Mouse (Mus musculus) MEL (cell line): ENCODE measurements around the gene Tgds. TPM values are rescaled to one million over a fixed set of nuclear protein-coding genes. Genes with fewer than 3 reads are reported as not detected.

Experiments used
- polyA plus RNA-seq, 2 experiments: library from polyadenylated mRNA; stranded (reverse) in 1 of 2; unstranded in 1 of 2; fragments of >175 nt in 1 of 2; fragments of >200 nt in 1 of 2; gene quantifications; 2 replicates each; pipeline versions ENCODE4 v1.2.1 to v1.2.4; 2012; ENCODE audit warnings: low replicate concordance in 2 of 2, low read depth in 1 of 2; ENCODE audit not compliant: insufficient read length in 2 of 2, insufficient read depth in 1 of 2, missing spikeins in 1 of 2
- total RNA-seq: library from RNA; depleted of rRNA; stranded (reverse); fragments of 300-350 nt; gene quantifications from 2 replicates; pipeline ENCODE4 v1.2.3, GENCODE M21; 2012; rRNA removed

Tgds gene
- total and polyA plus RNA-seq, 3 experiments: 11.3 to 13.4 TPM; not detected in 1

Other genes with a start within 250 kb of the Tgds start
- 0.08 and 0.10 TPM in 2 replicates for gene Dct, start 80.5 kb downstream of the Tgds start, total RNA-seq
- under 1 TPM in 1 of 2 experiments, not detected in 1; 0.49 TPM for gene Dct, start 80.5 kb downstream of the Tgds start, polyA plus RNA-seq
- gene Gpr180, start 4.4 kb upstream of the Tgds start, total RNA-seq: 10.9 and 14.8 TPM in 2 replicates
- 10 to 100 TPM in 1 of 2 experiments, not detected in 1; 12.6 TPM for gene Gpr180, start 4.4 kb upstream of the Tgds start, polyA plus RNA-seq
- not detected in 2 replicates for gene Sox21, start 104.3 kb upstream of the Tgds start, total RNA-seq
- not detected for gene Sox21, start 104.3 kb upstream of the Tgds start, polyA plus RNA-seq
- gene Gm9376, start 134.2 kb upstream of the Tgds start, total RNA-seq: not detected in 2 replicates
- not detected for gene Gm9376, start 134.2 kb upstream of the Tgds start, polyA plus RNA-seq